Mouse (Mus musculus) MEL (cell line): ENCODE measurements around the gene Tapbpl. TPM values are rescaled to one million over a fixed set of nuclear protein-coding genes. Genes with fewer than 3 reads are reported as not detected.

ENCODE experiments used
- DNase-seq: peaks from one replicate; pipeline ENCODE4 v3.0.0; 2011; ENCODE audit warnings: low read depth, low spot score
- H3K27ac ChIP-seq: 2 replicates; pipeline ENCODE4 v1.5.1; 2012; ENCODE audit warnings: low read depth, mild to moderate bottlenecking, control low read depth, low read length, moderate library complexity; ENCODE audit not compliant: control insufficient read depth
- H3K27me3 ChIP-seq, 2 experiments: fragments of 150-350 bp in 1 of 2; sonication (generic) in 1 of 2; 2 replicates each; pipeline ENCODE4 v1.6.1; 2012; ENCODE audit warnings: low read length in 2 of 2, mild to moderate bottlenecking in 2 of 2, improper control_type of control experiment in 1 of 2, moderate library complexity in 1 of 2; ENCODE audit not compliant: insufficient read depth in 2 of 2, control insufficient read depth in 1 of 2
- H3K36me3 ChIP-seq, 2 experiments: 2 replicates each; pipeline ENCODE4 v1.6.1; 2012 to 2014; ENCODE audit warnings: low read length in 2 of 2, improper control_type of control experiment in 1 of 2, inconsistent platforms in 1 of 2, mild to moderate bottlenecking in 1 of 2; ENCODE audit not compliant: insufficient read depth in 2 of 2, control insufficient read depth in 1 of 2
- H3K4me1 ChIP-seq, 2 experiments: fragments of 150-350 bp in 1 of 2; sonication (generic) in 1 of 2; 2 replicates each; pipeline ENCODE4 v1.6.1; 2012; ENCODE audit warnings: low read length in 2 of 2, improper control_type of control experiment in 1 of 2, mild to moderate bottlenecking in 1 of 2; ENCODE audit not compliant: insufficient read depth in 2 of 2, control insufficient read depth in 1 of 2
- H3K4me3 ChIP-seq, 2 experiments: fragments of 150-350 bp in 1 of 2; sonication (generic) in 1 of 2; 2 replicates each; pipeline ENCODE4 v1.5.1; 2012; ENCODE audit warnings: low read depth in 2 of 2, low read length in 2 of 2, mild to moderate bottlenecking in 2 of 2, moderate library complexity in 2 of 2, control low read depth in 1 of 2, improper control_type of control experiment in 1 of 2; ENCODE audit not compliant: control insufficient read depth in 1 of 2, insufficient read depth in 1 of 2
- H3K79me2 ChIP-seq: 2 replicates; pipeline ENCODE4 v1.6.1; 2012; ENCODE audit warnings: mild to moderate bottlenecking, low read length, moderate library complexity; ENCODE audit not compliant: control insufficient read depth, poor library complexity, insufficient read depth
- H3K9ac ChIP-seq: 2 replicates; pipeline ENCODE4 v1.6.1; 2012; ENCODE audit warnings: low read depth, mild to moderate bottlenecking, control low read depth, low read length, moderate library complexity; ENCODE audit not compliant: control insufficient read depth, poor library complexity, severe bottlenecking
- H3K9me3 ChIP-seq: fragments of 150-350 bp; sonication (generic); replicated peaks from 2 replicates; pipeline ENCODE4 v1.6.1; 2012; ENCODE audit warnings: mild to moderate bottlenecking, low read length, improper control_type of control experiment, moderate library complexity; ENCODE audit not compliant: insufficient read depth
- BHLHE40 ChIP-seq: IDR thresholded peaks from 2 replicates; pipeline ENCODE4 v1.6.1; 2012; ENCODE audit warnings: low read depth, mild to moderate bottlenecking, inconsistent platforms, low read length, improper control_type of control experiment, borderline replicate concordance
- CHD1 ChIP-seq: IDR thresholded peaks from 2 replicates; pipeline ENCODE4 v1.6.1; 2012; ENCODE audit warnings: low read depth, mild to moderate bottlenecking, inconsistent platforms, low read length, improper control_type of control experiment
- CHD2 ChIP-seq: IDR thresholded peaks from 2 replicates; pipeline ENCODE4 v1.6.1; 2011; ENCODE audit warnings: low read length, improper control_type of control experiment
- E2F4 ChIP-seq: IDR thresholded peaks from 2 replicates; pipeline ENCODE4 v1.6.1; 2011; ENCODE audit warnings: low read depth, low read length, improper control_type of control experiment, borderline replicate concordance
- ELF1 ChIP-seq: IDR thresholded peaks from 2 replicates; pipeline ENCODE4 v1.6.1; 2014; ENCODE audit warnings: low read depth, mild to moderate bottlenecking, inconsistent platforms, low read length, improper control_type of control experiment, moderate library complexity
- EP300 ChIP-seq, 2 experiments: IDR thresholded peaks; 2 replicates each; pipeline ENCODE4 v1.6.1; 2011; ENCODE audit warnings: improper control_type of control experiment in 2 of 2, low read length in 2 of 2, low read depth in 1 of 2, mild to moderate bottlenecking in 1 of 2
- GATA1 ChIP-seq: IDR thresholded peaks from 2 replicates; pipeline ENCODE4 v1.6.1; 2011; ENCODE audit warnings: low read depth, low read length, improper control_type of control experiment
- KAT2A ChIP-seq: conservative IDR thresholded peaks from 2 replicates; pipeline ENCODE4 v1.6.1; 2012; ENCODE audit warnings: low read depth, low read length, improper control_type of control experiment, inconsistent platforms
- MAX ChIP-seq: IDR thresholded peaks from 2 replicates; pipeline ENCODE4 v1.6.1; 2011; ENCODE audit warnings: low read length, improper control_type of control experiment
- MXI1 ChIP-seq: IDR thresholded peaks from 2 replicates; pipeline ENCODE4 v1.6.1; 2011; ENCODE audit warnings: mild to moderate bottlenecking, low read depth, low read length, improper control_type of control experiment
- MYB ChIP-seq: IDR thresholded peaks from 2 replicates; pipeline ENCODE4 v1.6.1; 2011; ENCODE audit warnings: mild to moderate bottlenecking, low read depth, low read length, improper control_type of control experiment
- NELFE ChIP-seq: IDR thresholded peaks from 2 replicates; pipeline ENCODE4 v1.6.1; 2011; ENCODE audit warnings: low read depth, low read length, improper control_type of control experiment
- POLR2A ChIP-seq, 2 experiments: IDR thresholded peaks; 2 replicates each; pipeline ENCODE4 v1.6.1; 2011 to 2012; ENCODE audit warnings: low read length in 2 of 2, mild to moderate bottlenecking in 2 of 2, control low read depth in 1 of 2, improper control_type of control experiment in 1 of 2, low read depth in 1 of 2, moderate library complexity in 1 of 2; ENCODE audit not compliant: control insufficient read depth in 1 of 2, insufficient read depth in 1 of 2, poor library complexity in 1 of 2
- POLR2AphosphoS2 ChIP-seq: IDR thresholded peaks from 2 replicates; pipeline ENCODE4 v1.6.1; 2011; ENCODE audit warnings: low read length, improper control_type of control experiment
- POLR2AphosphoS5 ChIP-seq: IDR thresholded peaks from 2 replicates; pipeline ENCODE4 v1.6.1; 2012; ENCODE audit warnings: low read depth, borderline replicate concordance, mild to moderate bottlenecking, inconsistent platforms, low read length, moderate library complexity, mixed read lengths
- RAD21 ChIP-seq: IDR thresholded peaks from 2 replicates; pipeline ENCODE4 v1.6.1; 2011; ENCODE audit warnings: mild to moderate bottlenecking, low read depth, low read length, improper control_type of control experiment
- RCOR1 ChIP-seq: IDR thresholded peaks from 2 replicates; pipeline ENCODE4 v1.6.1; 2012; ENCODE audit warnings: low read depth, mild to moderate bottlenecking, inconsistent platforms, low read length, improper control_type of control experiment
- SIN3A ChIP-seq: IDR thresholded peaks from 2 replicates; pipeline ENCODE4 v1.6.1; 2012; ENCODE audit warnings: low read length, improper control_type of control experiment, inconsistent platforms
- SMC3 ChIP-seq: IDR thresholded peaks from 2 replicates; pipeline ENCODE4 v1.6.1; 2011; ENCODE audit warnings: low read depth, low read length, improper control_type of control experiment
- TAL1 ChIP-seq: IDR thresholded peaks from 2 replicates; pipeline ENCODE4 v1.6.1; 2012; ENCODE audit warnings: mild to moderate bottlenecking, inconsistent platforms, low read length, moderate library complexity, mixed read lengths
- TBP ChIP-seq: IDR thresholded peaks from 2 replicates; pipeline ENCODE4 v1.8.0; 2011; ENCODE audit warnings: low read depth, low read length, improper control_type of control experiment
- TCF12 ChIP-seq: IDR thresholded peaks from 2 replicates; pipeline ENCODE4 v1.6.1; 2014; ENCODE audit warnings: low read depth, mild to moderate bottlenecking, inconsistent platforms, low read length, improper control_type of control experiment, moderate library complexity
- UBTF ChIP-seq: IDR thresholded peaks from 2 replicates; pipeline ENCODE4 v1.6.1; 2012; ENCODE audit warnings: low read depth, mild to moderate bottlenecking, inconsistent platforms, low read length, improper control_type of control experiment, moderate library complexity, borderline replicate concordance; ENCODE audit not compliant: insufficient read depth
- USF1 ChIP-seq: IDR thresholded peaks from 2 replicates; pipeline ENCODE4 v1.6.1; 2014; ENCODE audit warnings: low read depth, mild to moderate bottlenecking, inconsistent platforms, low read length, improper control_type of control experiment, moderate library complexity
- USF2 ChIP-seq, 2 experiments: IDR thresholded peaks; 2 replicates each; pipeline ENCODE4 v1.6.1; 2011 to 2012; ENCODE audit warnings: improper control_type of control experiment in 2 of 2, low read length in 2 of 2, borderline replicate concordance in 1 of 2, inconsistent platforms in 1 of 2, low read depth in 1 of 2, mild to moderate bottlenecking in 1 of 2; ENCODE audit not compliant: insufficient read depth in 1 of 2
- ZC3H11A ChIP-seq: IDR thresholded peaks from 2 replicates; pipeline ENCODE4 v1.6.1; 2012; ENCODE audit warnings: low read depth, mild to moderate bottlenecking, inconsistent platforms, low read length, improper control_type of control experiment
- ZNF384 ChIP-seq: IDR thresholded peaks from 2 replicates; pipeline ENCODE4 v1.6.1; 2012; ENCODE audit warnings: low read depth, mild to moderate bottlenecking, inconsistent platforms, low read length, improper control_type of control experiment
- polyA plus RNA-seq, 2 experiments: library from polyadenylated mRNA; stranded (reverse) in 1 of 2; unstranded in 1 of 2; fragments of >175 nt in 1 of 2; fragments of >200 nt in 1 of 2; gene quantifications; 2 replicates each; pipeline versions ENCODE4 v1.2.1 to v1.2.4; 2012; ENCODE audit warnings: low replicate concordance in 2 of 2, low read depth in 1 of 2; ENCODE audit not compliant: insufficient read length in 2 of 2, insufficient read depth in 1 of 2, missing spikeins in 1 of 2
- total RNA-seq: library from RNA; depleted of rRNA; stranded (reverse); fragments of 300-350 nt; gene quantifications from 2 replicates; pipeline ENCODE4 v1.2.3, GENCODE M21; 2012

The Tapbpl gene
- total and polyA plus RNA-seq, 3 experiments: 2.5 to 5.2 TPM; not detected in 1

DNA sequence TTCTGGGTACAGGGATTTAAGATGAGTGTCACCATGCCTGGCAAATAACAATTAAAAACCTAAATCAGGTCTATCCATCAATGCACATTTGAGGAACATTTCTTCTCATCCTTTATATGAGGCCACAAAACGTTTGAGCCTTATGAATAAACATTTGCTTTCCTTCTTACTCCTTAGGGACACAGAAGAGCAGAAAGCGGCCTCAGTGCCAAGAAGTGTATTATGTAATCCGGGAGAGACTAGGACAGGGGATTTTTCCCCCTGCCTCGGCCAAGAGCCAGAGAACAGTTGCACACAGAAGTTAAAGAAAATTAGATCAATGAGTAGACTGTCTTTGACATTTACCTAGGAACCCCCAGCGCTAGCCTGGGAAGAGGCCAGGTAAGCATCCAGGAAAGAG, 49.5 kb downstream of the Tapbpl start:
- Histone ChIP-seq H3K27ac (no peak overlapping the region), H3K9ac (no peak overlapping the region), H3K9me3 (no peaks in the 10 kb centered on the region), H3K36me3 (peaks cover 0 to 44% of the 10 kb centered on the region in 2 experiments; a peak in 2 of 4 replicates), H3K79me2 (no peaks in the 10 kb centered on the region; the same call in 1 of the 2 replicates), H3K4me1 (no peaks in the 10 kb centered on the region), H3K27me3 (no peaks in the 10 kb centered on the region), H3K4me3 (no peak overlapping the region)
- DNase-seq: no peak
- TF ChIP-seq ZNF384 (no peak), USF1 (no peak), E2F4 (no peak), POLR2AphosphoS2 (no peak), ZC3H11A (no peak)

DNA sequence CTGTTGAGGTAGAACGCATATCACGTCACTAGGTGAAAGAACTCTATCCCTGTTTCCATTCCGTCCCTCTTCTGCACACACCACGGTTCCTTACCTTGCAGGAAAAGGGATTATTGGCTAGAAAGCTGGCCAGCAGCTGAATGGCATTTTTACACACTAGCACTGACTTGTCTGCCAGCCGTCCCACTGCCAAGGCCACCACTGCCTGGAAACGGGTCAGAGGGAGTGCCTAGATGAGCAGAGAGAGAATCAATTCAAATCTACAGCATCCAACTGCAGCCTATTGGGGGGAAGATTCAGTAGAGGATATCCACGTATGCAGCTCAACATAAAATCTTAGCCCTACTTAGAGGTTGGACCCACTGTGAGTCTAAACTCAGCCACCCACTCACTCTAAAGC, 52.1 kb downstream of the Tapbpl start:
- no peak overlapping the region for H3K9ac ChIP-seq
- TF ChIP-seq RCOR1: no peak
- TF ChIP-seq EP300 (IDR thresholded peaks at IDR 0.05; ENCODE audit: low read depth in 1 of 2, low read length in 2 of 2): no peak
- TF ChIP-seq TBP: no peak
- TF ChIP-seq NELFE: no peak
- no peak for TF ChIP-seq USF2 (IDR thresholded peaks at IDR 0.05; ENCODE audit: borderline replicate concordance in 1 of 2, insufficient read depth in 1 of 2, low read depth in 1 of 2, low read length in 2 of 2)
- no peak for TF ChIP-seq KAT2A
- TF ChIP-seq UBTF: no peak
- TF ChIP-seq SIN3A: no peak
- no peak for TF ChIP-seq E2F4
- no peak overlapping the region for H3K27ac ChIP-seq
- DNase-seq: no peak
- H3K36me3 ChIP-seq: peaks cover 0 to 38% of the 10 kb centered on the region in 2 experiments; a peak in 2 of 4 replicates
- no peaks in the 10 kb centered on the region for H3K27me3 ChIP-seq
- H3K4me1 ChIP-seq: no peaks in the 10 kb centered on the region
- no peaks in the 10 kb centered on the region for H3K79me2 ChIP-seq
- H3K4me3 ChIP-seq: no peak overlapping the region
- no peaks in the 10 kb centered on the region for H3K9me3 ChIP-seq

DNA sequence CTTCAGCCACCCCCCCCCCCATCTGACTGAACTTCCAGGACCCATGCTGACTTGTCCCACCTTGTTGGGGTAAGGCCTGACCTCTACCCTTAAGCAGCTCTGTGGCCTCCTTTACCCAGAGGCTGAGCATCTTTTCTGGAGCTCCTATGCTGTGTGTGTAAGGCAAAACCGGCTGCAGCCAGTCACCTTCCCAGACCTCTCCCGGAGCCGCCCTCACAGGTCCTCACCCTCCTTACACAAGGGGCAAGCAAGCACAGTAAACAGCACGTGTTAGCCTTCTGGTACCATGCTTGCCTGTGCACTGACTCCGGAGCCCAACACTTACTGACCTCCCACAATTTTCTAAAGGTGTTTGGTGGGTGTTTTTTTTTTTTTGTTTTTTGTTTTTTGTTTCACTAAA, 56.2 kb downstream of the Tapbpl start:
- TF ChIP-seq ZNF384: no peak
- TF ChIP-seq POLR2AphosphoS5: no peak
- no peak for TF ChIP-seq BHLHE40
- no peak for TF ChIP-seq MYB
- TF ChIP-seq CHD2: no peak
- TF ChIP-seq MXI1: no peak
- TF ChIP-seq ELF1: no peak
- TF ChIP-seq POLR2A (IDR thresholded peaks at IDR 0.05; ENCODE audit: control insufficient read depth in 1 of 2, insufficient read depth in 1 of 2, low read depth in 1 of 2, low read length in 2 of 2, poor library complexity in 1 of 2): no peak
- TF ChIP-seq USF1: no peak
- no peak for TF ChIP-seq RAD21
- TF ChIP-seq ZC3H11A: no peak
- TF ChIP-seq GATA1: no peak
- TF ChIP-seq TAL1: no peak
- no peak for TF ChIP-seq CHD1
- TF ChIP-seq TCF12: no peak
- no peak for TF ChIP-seq MAX
- TF ChIP-seq SMC3: no peak
- DNase-seq: no peak
- Histone ChIP-seq H3K4me1 (no peaks in the 10 kb centered on the region), H3K27ac (no peak overlapping the region), H3K9ac (no peak overlapping the region), H3K79me2 (no peaks in the 10 kb centered on the region), H3K27me3 (no peaks in the 10 kb centered on the region), H3K36me3 (peaks cover 0 to 29% of the 10 kb centered on the region in 2 experiments; a peak in 2 of 4 replicates), H3K4me3 (no peak overlapping the region), H3K9me3 (no peaks in the 10 kb centered on the region)
